In genomic region chr8:78346131-78346621, GRCm38 (mm10) we compare ENCODE assay signal across 11 mouse cellular contexts.
DNase-seq lines count a peak whose midpoint lies in the region; ATAC-seq lines count a peak whose summit lies in the region.
"Had no signal": no experiment of that assay in that cellular context is flagged by ENCODE, and none has a peak within 500 bp of the region (broad histone marks: within the 10 kb centered on the region; RNA-seq: fewer than 3 reads in every experiment).

No protein-coding gene starts in this region.

- peak overlapping the region; percentile 8; the same call in 1 of the 2 replicates for H3K27ac ChIP-seq in forebrain, embryonic 13.5 days
- no peak overlapping the region for H3K27ac ChIP-seq in limb, embryonic 10.5 days

- peaks cover 9% of the 10 kb centered on the region for H3K27me3 ChIP-seq in forebrain, embryonic 13.5 days
- H3K27me3 ChIP-seq in limb, embryonic 10.5 days (ENCODE audit: low read depth, poor library complexity, severe bottlenecking), result no peaks in the 10 kb centered on the region; the same call in 1 of the 2 replicates

- ATAC-seq in forebrain, embryonic 13.5 days, result peak; percentile 94
- no peak for ATAC-seq in activated CD4-positive, CD25-positive, alpha-beta regulatory T cell, adult 4 months

- H3K9me3 ChIP-seq in forebrain, embryonic 13.5 days (replicated peaks), result no peaks in the 10 kb centered on the region
- H3K9me3 ChIP-seq in limb, embryonic 10.5 days (replicated peaks), result no peaks in the 10 kb centered on the region

- H3K4me1 ChIP-seq in forebrain, embryonic 13.5 days, result peaks cover 26% of the 10 kb centered on the region
- peaks cover 14% of the 10 kb centered on the region for H3K4me1 ChIP-seq in limb, embryonic 10.5 days

- H3K36me3 ChIP-seq in forebrain, embryonic 13.5 days (ENCODE audit: poor library complexity, severe bottlenecking), result no peaks in the 10 kb centered on the region
- no peaks in the 10 kb centered on the region for H3K36me3 ChIP-seq in limb, embryonic 10.5 days

- H3K9ac ChIP-seq in forebrain, embryonic 13.5 days, result no peak overlapping the region

- peak overlapping the region; percentile 40 for H3K4me2 ChIP-seq in forebrain, embryonic 13.5 days

- 4% methylated on average over 11 of the region's 11 CpGs for WGBS in forebrain, embryonic 13.5 days
- 23% methylated on average over 11 of the region's 11 CpGs for WGBS in limb, embryonic 10.5 days

- no peak overlapping the region for H3K4me3 ChIP-seq in forebrain, embryonic 13.5 days
- 0 out of 2 replicates have a peak overlapping the region, but pooled peaks have one; percentile 20 for H3K4me3 ChIP-seq in limb, embryonic 10.5 days
- H3K4me3 ChIP-seq: myocyte had no signal

- DNase-seq in layer of hippocampus, postnatal 14 days (ENCODE audit: low spot score in 2 of 2), result peak; percentile 14 to 27
- DNase-seq in layer of hippocampus, adult 11-12 months (ENCODE audit: low spot score), result no peak
- peak; percentile 32 for DNase-seq in limb, embryonic 10.5 days (ENCODE audit: low spot score)
- DNase-seq in retina, embryonic 14.5 days (ENCODE audit: low spot score), result peak; percentile 83
- DNase-seq in thymus, adult 18-20 months, result no peak
- DNase-seq: cerebellum, adult 11-12 months; kidney, adult 18-20 months; thymus, adult 2 months had no signal

Comparison
In these comparisons a context has a peak if more than half of its experiments do, and no peak if none do; other contexts are left out.
1. DNase-seq: peak in layer of hippocampus, postnatal 14 days (2 of 2), limb, embryonic 10.5 days (single experiment) and retina, embryonic 14.5 days (single experiment); none in layer of hippocampus, adult 11-12 months (single experiment) and thymus, adult 18-20 months (0 of 2).